Mouse (Mus musculus) heart, embryonic 13.5 days (tissue): ENCODE measurements around the gene 4930579F01Rik. TPM values are rescaled to one million over a fixed set of nuclear protein-coding genes. Genes with fewer than 3 reads are reported as not detected.

ENCODE experiments used
- ATAC-seq: fragments of 200-750 bp; cut with Nextera tagmentation; 2 replicates; pipeline ENCODE4 v1.8.0; 2017; ENCODE audit warnings: moderate TSS enrichment; ENCODE audit not compliant: insufficient number of reproducible peaks, low FRiP score, low TSS enrichment; ENCODE audit errors: extremely low read depth
- H3K27ac ChIP-seq: fragments of 300-500 bp; sonication (generic); replicated peaks from 2 replicates; pipeline ENCODE4 v1.5.1; 2015; ENCODE audit warnings: moderate library complexity, mild to moderate bottlenecking, inconsistent platforms
- H3K27me3 ChIP-seq: fragments of 300-500 bp; sonication (generic); replicated peaks from 2 replicates; pipeline ENCODE4 v1.6.1; 2015; ENCODE audit warnings: mild to moderate bottlenecking, inconsistent platforms
- H3K36me3 ChIP-seq: fragments of 300-500 bp; sonication (generic); 2 replicates; pipeline ENCODE4 v1.6.1; 2015; ENCODE audit warnings: mild to moderate bottlenecking, inconsistent platforms
- H3K4me1 ChIP-seq: fragments of 300-500 bp; sonication (generic); 2 replicates; pipeline ENCODE4 v1.6.1; 2015; ENCODE audit warnings: inconsistent platforms
- H3K4me2 ChIP-seq: fragments of 300-500 bp; sonication (generic); 2 replicates; pipeline ENCODE4 v1.6.1; 2015; ENCODE audit warnings: inconsistent platforms, mild to moderate bottlenecking, moderate library complexity
- H3K4me3 ChIP-seq: fragments of 300-500 bp; sonication (generic); 2 replicates; pipeline ENCODE4 v1.5.1; 2015; ENCODE audit warnings: moderate library complexity, mild to moderate bottlenecking, inconsistent platforms
- H3K9ac ChIP-seq: fragments of 300-500 bp; sonication (generic); 2 replicates; pipeline ENCODE4 v1.6.1; 2015; ENCODE audit warnings: inconsistent platforms, mild to moderate bottlenecking, moderate library complexity
- H3K9me3 ChIP-seq: fragments of 300-500 bp; sonication (generic); 2 replicates; pipeline ENCODE4 v1.6.1; 2016; ENCODE audit warnings: inconsistent platforms
- WGBS: fragments of 180-500 bp; shearing (Covaris S2); methylation state at CpG from one replicate; pipeline ENCODE4 v1.1.7; 2015; ENCODE audit warnings: mixed read lengths; 5-methylcytosine and 5-hydroxymethylcytosine counted together
- polyA plus RNA-seq: library from polyadenylated mRNA; unstranded; fragments of >200 nt; fragmentation: Nextera tagmentation; extraction: Ambion mirVana; gene quantifications from 2 replicates; pipeline ENCODE4 v1.2.1, GENCODE M21; 2015

4930579F01Rik gene
- polyA plus RNA-seq, 1 experiment from 2014 or later: not detected

- Histone ChIP-seq H3K36me3 (no peaks in the 10 kb centered on the region), H3K4me3 (no peak overlapping the region), H3K4me2 (no peak overlapping the region), H3K27ac (no peak overlapping the region), H3K4me1 (no peaks in the 10 kb centered on the region), H3K9ac (no peak overlapping the region), H3K9me3 (no peaks in the 10 kb centered on the region), H3K27me3 (no peaks in the 10 kb centered on the region)
- no peak for ATAC-seq
- WGBS: 60% methylated on average over 11 of the region's 11 CpGs
Observed at GRCm38 (mm10) chr3:138215395-138215989, 21.9 kb upstream of the 4930579F01Rik start.

- Histone ChIP-seq H3K27ac (no peak overlapping the region), H3K9ac (no peak overlapping the region), H3K36me3 (no peaks in the 10 kb centered on the region), H3K9me3 (no peaks in the 10 kb centered on the region), H3K4me2 (no peak overlapping the region), H3K27me3 (no peaks in the 10 kb centered on the region), H3K4me1 (no peaks in the 10 kb centered on the region), H3K4me3 (no peak overlapping the region)
- ATAC-seq: no peak
- WGBS: 85% methylated on average over 4 of the region's 4 CpGs
Observed at GRCm38 (mm10) chr3:138212431-138212951, 18.9 kb upstream of the 4930579F01Rik start.

- Histone ChIP-seq H3K27ac (no peak overlapping the region), H3K9ac (no peak overlapping the region), H3K4me3 (no peak overlapping the region), H3K4me2 (no peak overlapping the region), H3K27me3 (no peaks in the 10 kb centered on the region), H3K9me3 (no peaks in the 10 kb centered on the region), H3K36me3 (no peaks in the 10 kb centered on the region), H3K4me1 (no peaks in the 10 kb centered on the region)
- ATAC-seq: no peak
- WGBS: 55% methylated on average over 5 of the region's 5 CpGs
Observed at GRCm38 (mm10) chr3:138210432-138211075, 16.9 kb upstream of the 4930579F01Rik start.

GRCm38 (mm10) chr3:138208821-138209220 lies 15.2 kb upstream of the 4930579F01Rik start:
- no peak for ATAC-seq
- 87% methylated on average over 3 of the region's 3 CpGs for WGBS
- no peaks in the 10 kb centered on the region for H3K4me1 ChIP-seq
- no peaks in the 10 kb centered on the region for H3K9me3 ChIP-seq
- H3K27ac ChIP-seq: no peak overlapping the region
- H3K4me2 ChIP-seq: no peak overlapping the region
- no peak overlapping the region for H3K9ac ChIP-seq
- no peaks in the 10 kb centered on the region for H3K36me3 ChIP-seq
- no peaks in the 10 kb centered on the region for H3K27me3 ChIP-seq
- no peak overlapping the region for H3K4me3 ChIP-seq

DNA sequence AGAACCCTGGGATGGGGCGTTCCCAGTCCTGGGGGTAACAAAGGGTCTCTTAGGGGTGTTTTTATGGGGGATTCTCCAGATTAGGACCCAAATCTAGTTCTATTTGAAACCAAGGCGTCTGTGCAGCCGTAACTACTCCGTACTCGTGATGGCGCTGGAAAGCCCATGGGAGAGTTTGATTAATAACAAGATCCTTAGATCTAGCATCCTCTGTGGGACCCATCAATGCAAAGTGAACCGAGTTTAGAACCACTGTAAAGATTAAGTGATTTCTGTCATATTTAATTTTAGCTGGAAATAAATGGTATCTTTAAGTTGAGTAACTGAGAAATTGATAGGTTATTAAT lies 5.1 kb upstream of the 4930579F01Rik start:
- Histone ChIP-seq H3K4me3 (no peak overlapping the region), H3K4me2 (peak overlapping the region; percentile 67; the same call in 1 of the 2 replicates), H3K27me3 (peaks cover 5% of the 10 kb centered on the region), H3K9me3 (no peaks in the 10 kb centered on the region), H3K27ac (no peak overlapping the region), H3K9ac (peak overlapping the region; percentile 72), H3K4me1 (no peaks in the 10 kb centered on the region), H3K36me3 (no peaks in the 10 kb centered on the region)
- 68% methylated on average over 7 of the region's 7 CpGs for WGBS
- ATAC-seq: no peak

DNA sequence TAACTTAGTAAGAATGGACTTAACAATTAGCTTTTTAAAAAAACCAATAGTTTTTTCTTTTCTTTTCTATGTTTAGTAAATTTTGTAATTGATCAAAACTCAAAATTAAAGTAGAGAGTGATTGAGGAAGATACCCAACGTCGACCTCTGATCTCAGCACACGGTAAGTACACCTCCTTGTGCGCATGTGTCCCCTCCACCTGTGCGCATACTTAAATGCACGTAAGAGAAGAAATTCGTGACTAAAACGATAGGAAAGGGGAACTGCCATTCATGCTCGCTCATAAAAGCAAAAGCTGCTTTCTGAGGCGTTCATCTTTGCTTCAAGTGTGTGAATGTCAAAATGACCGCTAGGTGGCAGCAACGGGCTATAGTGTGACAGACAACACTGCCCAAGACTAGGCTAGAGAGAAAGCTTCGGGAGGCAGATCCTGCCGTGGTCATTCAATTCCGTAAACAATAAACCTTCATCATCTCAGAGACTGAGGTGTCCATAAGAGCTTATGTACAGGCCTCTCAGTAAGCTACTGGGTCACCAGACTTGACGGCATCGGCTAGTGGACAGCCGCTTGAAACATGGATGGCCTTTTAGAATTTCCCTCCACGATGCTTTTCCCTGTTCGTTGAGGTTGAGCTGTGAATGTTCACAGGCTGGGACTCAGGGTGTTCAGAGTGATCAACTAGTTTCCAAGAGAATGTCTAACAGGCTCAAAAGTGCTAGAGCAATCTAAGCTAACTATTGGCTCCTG lies 4.5 kb upstream of the 4930579F01Rik start:
- H3K9ac ChIP-seq: peak overlapping the region; percentile 72
- 27% methylated on average over 20 of the region's 20 CpGs for WGBS
- no peaks in the 10 kb centered on the region for H3K9me3 ChIP-seq
- peak overlapping the region; percentile 67 for H3K4me2 ChIP-seq
- H3K4me3 ChIP-seq: peak overlapping the region; percentile 40
- ATAC-seq: no peak
- H3K4me1 ChIP-seq: no peaks in the 10 kb centered on the region
- no peak overlapping the region for H3K27ac ChIP-seq
- H3K27me3 ChIP-seq: peaks cover 5% of the 10 kb centered on the region
- H3K36me3 ChIP-seq: no peaks in the 10 kb centered on the region

GRCm38 (mm10) chr3:138197556-138197955 lies 3.9 kb upstream of the 4930579F01Rik start:
- Histone ChIP-seq H3K4me2 (peak overlapping the region; percentile 67), H3K36me3 (no peaks in the 10 kb centered on the region)

GRCm38 (mm10) chr3:138197093-138197492 lies 3.5 kb upstream of the 4930579F01Rik start:
- Histone ChIP-seq H3K4me3 (no peak overlapping the region), H3K9me3 (no peaks in the 10 kb centered on the region), H3K36me3 (no peaks in the 10 kb centered on the region), H3K4me1 (no peaks in the 10 kb centered on the region), H3K27me3 (peaks cover 5% of the 10 kb centered on the region), H3K9ac (no peak overlapping the region), H3K4me2 (no peak overlapping the region), H3K27ac (no peak overlapping the region)
- ATAC-seq: no peak
- 83% methylated on average over 14 of the region's 14 CpGs for WGBS

More at GRCm38 (mm10) chr3:138197556-138197955, 3.9 kb upstream of the 4930579F01Rik start:
- Histone ChIP-seq H3K4me1 (no peaks in the 10 kb centered on the region), H3K9me3 (no peaks in the 10 kb centered on the region), H3K9ac (no peak overlapping the region), H3K4me3 (no peak overlapping the region), H3K27ac (no peak overlapping the region), H3K27me3 (peaks cover 5% of the 10 kb centered on the region)
- ATAC-seq: no peak
- WGBS: 61% methylated on average over 9 of the region's 9 CpGs

- Histone ChIP-seq H3K9me3 (no peaks in the 10 kb centered on the region), H3K4me2 (no peak overlapping the region), H3K27me3 (peaks cover 1% of the 10 kb centered on the region), H3K4me1 (no peaks in the 10 kb centered on the region), H3K36me3 (no peaks in the 10 kb centered on the region), H3K9ac (no peak overlapping the region), H3K27ac (no peak overlapping the region), H3K4me3 (no peak overlapping the region)
- 72% methylated on average over 7 of the region's 7 CpGs for WGBS
- ATAC-seq: no peak
Observed at GRCm38 (mm10) chr3:138192260-138192659, 1.4 kb downstream of the 4930579F01Rik start.

GRCm38 (mm10) chr3:138185995-138186930 lies 7.4 kb downstream of the 4930579F01Rik start:
- Histone ChIP-seq H3K9me3 (no peaks in the 10 kb centered on the region), H3K4me3 (no peak overlapping the region), H3K4me1 (no peaks in the 10 kb centered on the region), H3K4me2 (no peak overlapping the region), H3K27ac (no peak overlapping the region), H3K27me3 (no peaks in the 10 kb centered on the region), H3K36me3 (no peaks in the 10 kb centered on the region), H3K9ac (no peak overlapping the region)
- ATAC-seq: no peak
- WGBS: 88% methylated on average over 26 of the region's 26 CpGs

- Histone ChIP-seq H3K27ac (no peak overlapping the region), H3K36me3 (no peaks in the 10 kb centered on the region), H3K4me3 (no peak overlapping the region), H3K9ac (no peak overlapping the region), H3K27me3 (no peaks in the 10 kb centered on the region), H3K4me2 (no peak overlapping the region), H3K4me1 (no peaks in the 10 kb centered on the region), H3K9me3 (no peaks in the 10 kb centered on the region)
- WGBS: 48% methylated on average over 4 of the region's 4 CpGs
- no peak for ATAC-seq
Observed at GRCm38 (mm10) chr3:138185290-138185689, 8.3 kb downstream of the 4930579F01Rik start.
